Mouse (Mus musculus) hematopoietic stem cell, adult 5-6 weeks (primary cell): Measurements from ENCODE around the gene Trpm5. TPM values are rescaled to one million over a fixed set of nuclear protein-coding genes. Genes with fewer than 3 reads are reported as not detected.

Source experiments
- ATAC-seq, 2 experiments: fragments of 125-278 bp in 1 of 2; replicated peaks in 1 of 2; 2 replicates each; pipeline ENCODE4 v1.8.0; 2016 to 2017; ENCODE audit warnings: inconsistent platforms in 2 of 2, mild to moderate bottlenecking in 2 of 2, moderate number of reproducible peaks in 2 of 2, low read depth in 1 of 2, moderate TSS enrichment in 1 of 2; ENCODE audit not compliant: low FRiP score in 2 of 2, poor library complexity in 2 of 2, severe bottlenecking in 2 of 2, insufficient read depth in 1 of 2, low TSS enrichment in 1 of 2
- total RNA-seq: library from RNA; stranded (forward); fragments of 172-1452, 232-1000 nt; gene quantifications from 2 replicates; pipeline ENCODE4 v1.2.3, GENCODE M21; 2017

The Trpm5 gene
- total RNA-seq, 1 experiment from 2014 or later, result 0.30 TPM

DNA sequence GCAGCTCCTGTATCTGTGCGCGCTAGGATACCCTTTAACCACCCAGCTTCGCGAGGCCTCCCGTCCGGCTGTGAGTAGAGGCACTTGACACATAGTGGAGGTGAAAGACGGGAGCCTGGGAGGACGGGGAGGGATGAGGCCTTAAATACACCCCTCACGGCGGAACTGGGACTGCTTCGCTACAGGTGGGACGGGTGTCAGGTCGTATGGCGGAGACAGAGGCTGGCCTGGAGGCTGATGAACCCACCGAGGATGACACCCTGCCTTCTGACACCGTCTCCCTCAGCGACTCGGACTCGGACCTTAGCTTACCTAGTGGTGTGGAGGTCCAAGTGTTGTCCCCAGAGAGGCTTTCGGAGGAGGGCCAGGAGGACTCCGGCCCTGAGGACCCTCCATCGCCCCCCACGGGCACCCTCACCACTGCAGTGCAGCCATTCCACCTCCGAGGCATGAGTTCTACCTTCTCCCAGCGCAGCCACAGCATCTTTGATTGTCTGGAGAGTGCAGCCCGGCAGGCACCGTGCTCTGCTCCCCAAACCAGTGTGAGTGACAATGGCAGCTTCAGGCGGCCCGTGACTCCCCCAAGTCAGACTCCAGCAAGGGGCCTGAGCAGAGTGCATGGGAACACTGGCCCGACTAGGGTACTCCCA, 24.6 kb downstream of the Trpm5 start:
- ATAC-seq, result no peak

DNA sequence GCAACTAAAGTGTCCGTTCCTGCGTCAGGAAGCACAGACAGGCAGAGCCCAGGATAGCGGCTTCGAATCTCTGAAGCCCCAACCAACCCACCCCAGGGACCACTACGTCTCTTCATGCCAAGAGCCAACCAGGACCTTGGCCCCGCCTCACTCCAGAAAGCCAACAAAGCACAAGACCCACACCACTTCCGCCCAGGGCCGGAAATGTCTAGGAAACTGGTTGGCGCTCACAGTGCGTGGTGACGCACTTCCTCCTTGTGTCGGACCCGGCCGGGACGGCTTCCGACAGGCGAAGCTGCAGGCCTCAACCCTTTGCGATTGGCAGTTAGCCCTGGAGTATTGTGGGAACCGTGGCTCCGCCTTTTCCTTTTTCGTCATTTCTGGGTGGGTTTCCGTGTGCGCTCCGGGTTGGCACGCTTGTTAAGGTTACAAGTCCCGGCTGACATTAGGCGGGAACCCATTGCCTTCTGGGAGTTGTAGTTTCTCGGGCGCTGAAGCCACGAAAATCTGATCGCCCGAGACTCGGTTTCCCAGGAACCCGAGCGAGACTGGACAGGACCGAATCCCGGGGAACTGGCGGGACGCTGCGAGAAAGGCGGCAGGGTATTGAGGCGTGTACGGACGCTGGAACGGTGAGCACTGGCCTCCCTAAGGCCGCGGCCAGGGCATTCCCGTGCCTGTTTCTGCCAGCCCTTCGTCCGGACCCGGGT, 25.4 kb downstream of the Trpm5 start, which contains the start of gene Tssc4:
Tssc4 (plus strand) TSS at position 368 of the 710 bp plus-strand sequence.
- ATAC-seq, result peak; percentile 87 to 88

DNA sequence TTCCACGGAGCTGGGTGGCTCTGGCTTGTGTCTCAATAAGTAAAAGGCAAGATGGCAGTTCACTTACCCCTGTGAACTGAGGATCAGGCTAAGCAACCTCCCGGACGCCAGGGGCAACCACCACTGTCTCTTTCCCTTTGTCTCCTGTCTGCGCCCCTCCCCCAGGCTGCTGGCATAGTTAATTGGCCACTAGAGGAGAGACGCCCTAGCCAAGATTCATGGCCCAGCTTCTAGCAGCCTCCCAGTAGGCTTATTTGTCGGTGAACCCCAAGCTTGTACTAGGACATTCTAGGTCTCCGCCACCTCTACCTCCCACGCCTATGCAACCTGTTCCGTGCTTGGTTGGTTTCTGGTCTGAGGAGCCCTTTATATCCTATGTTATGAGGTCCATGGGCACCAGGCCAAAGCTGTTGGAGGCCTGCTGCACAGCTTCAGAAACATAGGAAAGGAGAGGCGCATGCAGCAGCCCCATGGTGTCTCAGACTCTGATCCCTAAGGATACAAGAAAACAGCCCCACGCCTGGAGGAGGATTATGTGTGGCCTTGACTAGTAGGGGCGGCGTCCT, 26.0 kb downstream of the Trpm5 start:
- no peak for ATAC-seq

DNA sequence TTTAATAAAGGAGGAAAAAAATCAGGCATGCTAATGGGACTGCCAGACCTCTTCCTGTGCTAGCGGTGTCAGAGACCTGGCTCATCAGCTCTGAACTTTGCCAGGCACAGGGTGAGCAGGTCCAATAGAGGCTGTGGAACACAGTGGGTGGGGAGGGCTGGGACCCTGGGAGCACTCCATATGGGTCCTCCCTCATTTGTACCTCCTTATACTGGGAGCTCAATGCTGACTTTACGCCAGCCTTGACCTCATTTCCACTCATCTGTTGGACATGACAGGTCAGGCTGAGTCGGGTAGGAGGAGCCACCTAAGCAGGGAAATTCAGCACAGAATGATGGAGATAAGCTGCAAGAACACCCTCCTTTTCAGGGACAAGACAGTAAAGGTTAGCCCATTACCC, 26.5 kb downstream of the Trpm5 start:
- ATAC-seq, result no peak

DNA sequence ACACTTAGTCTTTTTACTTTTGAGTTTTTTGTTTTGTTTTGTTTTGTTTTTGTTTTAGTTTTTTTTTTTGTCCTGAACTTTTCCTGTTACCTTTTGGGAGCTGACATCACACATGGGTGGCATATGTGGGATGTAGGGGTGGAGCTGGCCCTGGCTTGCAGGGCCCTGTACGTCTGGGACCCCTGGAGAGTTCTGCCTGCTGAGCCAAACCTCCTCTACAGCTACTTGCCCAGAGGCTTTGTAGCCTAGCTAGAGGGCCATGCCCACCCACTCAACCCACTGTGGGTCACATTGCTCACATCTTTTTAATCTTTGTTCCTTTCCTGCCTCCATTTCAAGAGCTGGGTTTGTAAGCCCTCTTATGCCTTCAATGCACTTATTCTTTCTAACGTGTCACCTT, 27.0 kb downstream of the Trpm5 start:
- no peak for ATAC-seq

DNA sequence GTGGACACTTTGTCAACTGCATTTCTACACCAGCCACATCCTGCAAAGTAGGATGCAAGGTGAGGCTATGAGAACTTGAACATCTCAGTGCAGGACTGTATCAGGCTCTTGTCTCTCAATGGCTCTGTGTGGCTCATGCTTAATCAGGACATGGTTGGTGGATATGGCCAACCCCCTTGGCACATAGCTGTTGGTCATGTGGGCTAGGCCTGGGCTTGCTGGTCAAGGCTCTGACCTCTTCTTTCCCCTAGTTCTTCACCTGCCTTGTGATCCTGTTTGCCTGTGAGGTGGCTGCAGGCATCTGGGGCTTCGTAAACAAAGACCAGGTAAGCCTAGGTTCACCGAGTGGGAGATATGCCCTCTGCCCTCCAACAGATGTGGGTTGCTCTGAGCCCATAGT, 28.8 kb downstream of the Trpm5 start:
- no peak for ATAC-seq

DNA sequence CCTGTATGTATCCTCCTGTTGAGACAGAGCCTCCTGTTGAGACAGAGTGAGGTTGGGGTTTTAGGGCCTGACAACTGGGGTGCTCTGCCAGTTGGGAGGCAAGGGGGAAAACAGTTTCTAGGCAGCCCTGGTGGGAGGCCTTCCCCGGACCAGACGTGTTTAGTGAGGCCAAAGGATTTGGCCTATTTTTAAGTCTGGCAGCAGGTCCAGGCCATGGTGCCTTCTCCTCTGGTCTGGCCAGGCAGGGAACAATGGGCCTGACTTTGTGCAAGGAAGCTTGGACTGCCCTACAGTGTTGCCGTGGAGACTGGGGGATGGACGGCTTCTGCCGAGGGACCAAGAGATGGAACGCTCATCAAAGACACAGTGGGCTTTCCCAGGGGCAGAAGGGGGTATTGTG, 30.2 kb downstream of the Trpm5 start:
- ATAC-seq, result no peak

DNA sequence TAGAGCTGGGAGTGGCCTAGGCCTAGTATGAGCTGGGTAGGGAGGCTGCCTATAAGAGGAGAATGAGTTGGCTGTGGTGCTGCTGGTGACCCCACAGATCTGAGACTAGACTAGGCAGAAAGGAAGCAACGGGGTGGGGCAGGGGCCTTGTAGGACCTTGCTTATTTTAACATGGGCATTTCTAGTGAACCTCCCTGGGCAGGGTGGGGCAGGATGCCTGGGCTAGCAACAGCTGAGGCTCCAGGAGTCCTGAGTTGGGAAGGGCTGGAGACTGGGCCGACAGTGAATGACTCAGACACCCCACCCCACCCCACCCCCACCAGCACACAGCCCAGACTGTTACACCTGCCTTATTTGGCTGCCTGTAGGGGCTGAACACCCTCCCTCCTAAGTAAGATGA, 31.7 kb downstream of the Trpm5 start:
- ATAC-seq, result no peak

DNA sequence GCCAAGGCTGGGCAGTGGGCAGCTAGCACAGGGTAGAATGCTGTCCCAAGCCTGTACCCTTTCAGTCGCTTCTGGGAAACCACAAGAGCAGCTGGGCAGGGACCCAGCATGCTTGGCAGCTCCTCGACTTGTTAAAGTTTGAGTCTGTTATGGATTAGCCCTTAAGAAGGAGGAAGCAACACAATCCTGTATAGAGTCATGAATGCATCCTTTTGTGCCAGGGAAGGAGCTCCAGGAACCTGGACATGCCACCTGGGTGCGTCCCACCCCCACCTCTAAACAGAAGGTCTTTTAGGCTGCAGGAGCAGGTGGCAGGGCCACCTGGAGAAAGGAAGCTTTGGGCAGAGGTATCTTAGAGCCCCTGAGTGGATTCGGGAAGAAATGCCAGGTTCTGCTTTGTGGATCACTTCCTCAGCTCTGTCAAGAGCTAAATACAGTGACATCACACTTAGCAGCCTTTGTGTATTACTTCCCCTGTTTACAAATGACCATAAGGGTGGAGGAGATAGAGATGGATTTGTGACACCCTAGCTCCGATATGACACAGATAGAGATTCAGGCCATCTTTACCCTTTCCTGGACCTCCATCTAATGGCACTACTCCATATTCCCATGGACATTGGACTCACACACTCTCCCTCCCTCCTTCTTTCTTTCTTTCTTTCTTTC, 35.1 kb downstream of the Trpm5 start:
- ATAC-seq, result peak in 1 of 2 experiments; percentile 22; a peak in 1 of 4 replicates

DNA sequence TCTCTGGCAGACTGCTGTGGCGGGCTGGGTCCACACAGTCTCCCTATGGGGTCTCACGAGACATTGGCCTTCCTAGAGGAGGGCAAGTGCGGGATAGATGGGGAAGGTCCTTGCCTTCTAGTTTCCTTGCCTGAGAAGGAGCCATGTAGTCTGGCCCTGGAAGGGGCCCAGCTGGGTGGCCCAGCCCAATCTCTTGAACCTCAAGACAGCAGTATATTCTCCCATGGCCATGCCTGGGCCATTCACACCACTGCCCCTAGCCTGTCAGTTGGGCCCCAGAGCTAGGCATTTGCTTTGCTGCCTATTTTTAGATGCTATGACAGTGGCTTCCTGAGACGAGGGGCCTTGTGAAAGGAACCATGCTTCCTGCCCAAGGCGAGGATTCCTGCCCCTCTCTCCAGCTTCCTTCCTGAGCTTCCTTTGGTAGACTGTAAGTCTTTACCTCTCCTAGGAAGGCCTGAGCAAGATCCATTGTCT, 36.2 kb downstream of the Trpm5 start:
- ATAC-seq, result peak in 1 of 2 experiments; percentile 5; a peak in 1 of 4 replicates

DNA sequence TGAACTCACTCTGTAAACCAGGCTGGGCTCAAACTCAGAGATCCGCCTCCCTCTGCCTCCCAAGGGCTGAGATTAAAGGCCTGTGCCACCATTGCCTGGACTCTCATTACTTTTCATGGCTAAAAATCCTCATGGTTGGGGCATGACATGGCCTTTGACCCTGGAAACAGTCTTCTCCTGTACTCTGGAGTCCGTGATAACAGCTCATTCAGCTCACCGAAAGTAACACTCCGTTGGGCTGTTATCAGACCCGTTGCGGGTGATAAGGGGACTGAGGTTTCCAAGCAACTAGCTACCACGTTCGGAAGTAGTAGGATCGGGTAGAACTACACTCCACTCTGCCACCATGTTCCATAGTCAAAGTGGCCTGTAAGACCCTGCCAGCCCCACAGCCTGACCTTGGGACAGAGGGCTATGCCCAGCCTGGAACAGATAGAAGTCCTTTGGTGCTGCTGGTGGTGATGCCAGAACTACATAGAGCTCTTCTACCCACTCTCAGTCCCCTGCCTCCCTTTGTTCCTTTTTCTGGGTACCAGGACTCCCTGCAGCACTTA, 36.7 kb downstream of the Trpm5 start:
- ATAC-seq, result no peak

DNA sequence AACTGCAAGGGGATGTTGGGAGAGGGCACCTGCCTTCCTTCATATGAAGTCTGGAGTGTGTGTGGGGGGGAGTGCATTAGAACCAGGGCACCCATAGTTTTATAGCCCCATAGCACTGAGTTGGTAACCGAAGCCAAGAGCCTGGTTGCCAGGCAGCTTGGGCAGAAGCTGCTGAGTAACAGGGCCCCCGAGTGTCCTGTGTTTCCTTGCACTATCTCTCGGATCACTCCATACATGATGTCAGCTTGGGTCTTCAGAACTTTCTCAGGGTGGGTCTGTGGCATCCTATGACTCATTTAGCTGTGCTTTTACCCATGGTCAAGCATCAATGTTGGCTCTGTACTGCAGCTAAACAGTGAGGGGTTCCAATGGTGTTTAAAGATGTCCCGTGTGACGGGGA, 37.4 kb downstream of the Trpm5 start:
- no peak for ATAC-seq

DNA sequence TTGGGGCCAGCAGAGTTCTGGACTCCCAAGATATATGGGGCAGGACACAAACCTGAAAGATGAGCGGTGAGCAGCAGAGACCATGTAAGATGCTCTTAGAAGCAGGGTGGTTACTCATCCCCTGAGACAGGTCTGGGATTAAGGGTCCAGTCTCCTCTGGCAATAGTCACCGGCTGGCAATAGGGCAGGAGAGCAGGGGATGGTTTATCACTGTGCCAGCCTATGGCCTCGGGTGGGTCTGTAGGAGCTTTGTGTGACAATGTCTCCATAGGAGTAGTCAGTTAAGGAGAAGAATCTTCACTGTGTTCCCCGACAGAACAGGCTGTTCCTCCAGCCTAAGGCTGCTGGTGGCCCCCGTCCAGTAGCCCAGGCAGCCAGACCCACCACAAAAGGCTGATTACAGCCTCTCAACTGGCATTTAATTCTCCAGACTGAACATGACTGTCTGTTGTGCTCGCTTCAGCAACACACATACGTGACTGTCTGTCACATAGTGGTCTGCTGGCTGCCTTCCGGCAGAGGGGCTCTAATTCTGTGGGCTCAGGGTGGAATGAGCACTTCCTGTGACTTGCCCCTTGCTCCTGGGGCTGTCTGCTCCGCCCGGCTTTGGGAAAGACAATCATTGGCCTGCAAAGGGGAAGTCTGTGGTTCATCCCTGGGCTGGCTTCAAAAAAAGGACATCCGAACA, 38.8 kb downstream of the Trpm5 start:
- ATAC-seq, result peak; percentile 35 to 37

DNA sequence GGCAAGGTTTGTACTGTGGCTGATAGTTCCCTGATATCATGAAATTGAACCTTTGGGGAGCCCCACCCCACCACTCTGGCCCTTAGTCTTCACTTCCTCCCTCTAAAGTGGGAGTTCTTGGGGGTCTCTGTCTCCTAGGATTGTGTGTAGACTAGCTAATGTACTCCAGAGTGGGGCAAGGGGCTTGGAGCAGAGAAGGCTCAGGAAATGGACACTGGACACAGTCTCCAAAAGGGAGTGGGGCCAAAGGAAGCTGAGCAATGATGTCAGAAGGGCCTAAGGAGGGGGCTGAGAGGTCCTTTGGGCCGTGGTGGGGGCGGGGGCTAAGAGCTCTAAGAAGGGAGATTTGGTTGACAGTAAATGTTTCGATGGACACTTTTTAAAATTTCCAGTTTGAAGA, 39.4 kb downstream of the Trpm5 start:
- ATAC-seq, result no peak

DNA sequence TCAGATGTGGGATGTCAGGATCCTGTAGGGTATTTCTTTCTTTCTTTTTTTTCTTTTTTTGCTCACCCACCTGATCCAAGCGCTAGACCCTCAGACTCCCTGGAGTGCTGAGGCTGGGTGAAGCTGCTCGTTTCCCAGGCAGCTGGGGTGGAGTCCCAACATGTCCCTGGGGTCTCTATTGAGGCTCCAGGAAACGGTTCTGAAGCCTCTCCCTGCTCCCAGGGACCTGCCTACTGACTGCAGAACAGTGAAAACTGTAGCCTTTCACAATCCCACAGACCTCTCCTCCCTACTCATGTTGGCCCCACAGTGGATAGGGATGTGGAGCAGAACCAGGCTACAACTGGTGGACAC, 39.9 kb downstream of the Trpm5 start:
- ATAC-seq, result no peak

DNA sequence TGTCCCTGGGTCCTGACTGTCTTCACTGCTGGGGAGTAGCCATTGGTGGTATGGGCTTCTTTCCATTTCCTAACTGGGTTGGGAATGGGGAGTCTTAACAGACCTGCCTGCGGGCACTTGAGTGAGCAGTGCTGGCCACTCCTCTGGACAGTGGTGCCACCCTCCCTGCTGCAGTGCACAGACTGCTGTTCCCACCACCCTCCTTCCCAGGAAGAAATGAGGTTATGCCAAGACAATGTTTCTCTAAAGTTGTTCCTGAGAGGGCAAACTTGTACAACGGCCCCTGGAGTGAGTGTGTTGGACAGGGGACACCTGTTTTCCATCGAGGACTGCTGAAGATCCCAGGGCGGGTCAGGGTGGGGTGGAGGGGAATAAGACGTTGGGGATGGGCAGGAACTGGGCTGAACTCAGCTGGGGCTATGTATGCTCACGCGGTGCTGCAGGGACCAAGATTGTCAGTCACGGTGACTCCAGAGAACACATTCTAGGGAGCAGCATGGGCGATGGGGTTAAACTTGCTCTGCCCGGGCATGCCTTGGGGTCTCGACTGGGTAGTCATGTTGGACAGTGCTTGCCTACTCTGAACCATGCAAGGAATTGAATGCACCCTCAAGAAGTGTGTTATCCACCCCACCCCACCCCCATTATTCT, 40.4 kb downstream of the Trpm5 start:
- ATAC-seq, result no peak
